Mouse (Mus musculus) ZHBTc4 (cell line): ENCODE results near the gene Etv6.

Experiments
- DNase-seq: peaks from one replicate; pipeline ENCODE4 v3.0.0-alpha.2; 2011; ENCODE audit warnings: low read depth, low spot score

Gene Etv6

DNA sequence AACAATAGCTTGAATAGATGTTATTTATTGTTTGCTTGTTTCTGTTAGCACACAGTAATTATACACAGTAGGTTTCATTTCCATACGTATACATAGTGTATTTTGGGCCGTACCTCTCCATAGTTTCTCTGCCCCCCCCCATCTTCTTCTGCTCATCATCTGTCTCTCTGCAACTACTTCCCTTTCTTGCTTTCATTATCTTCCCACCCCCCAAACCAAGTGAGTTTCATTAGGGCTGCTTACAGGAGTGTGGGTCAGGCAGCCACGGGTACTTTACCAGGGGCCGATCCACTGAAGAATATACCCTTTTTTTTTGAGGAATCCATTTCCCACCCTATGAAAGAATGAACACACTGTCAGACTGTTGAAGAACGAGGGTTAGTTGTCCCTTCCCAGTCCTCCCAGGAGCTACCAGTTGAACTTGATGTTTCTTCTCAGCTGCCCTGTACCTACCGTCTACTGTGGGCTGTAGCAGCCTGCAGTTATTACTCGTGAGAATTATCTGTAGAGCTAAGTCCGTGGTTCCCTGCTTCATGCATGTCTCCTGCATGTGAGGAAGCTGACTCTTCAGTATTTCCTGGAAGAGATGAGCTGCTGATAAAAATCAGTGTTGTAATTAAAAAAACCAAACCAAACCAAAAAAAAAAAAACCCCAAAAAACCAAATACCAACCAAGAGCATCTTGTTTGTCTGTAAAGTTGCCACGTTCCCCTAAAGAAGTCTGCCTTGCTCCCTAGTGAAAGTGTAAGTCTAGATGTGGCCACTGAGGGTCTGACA lies 9.8 kb downstream of the Etv6 start:
- no peak for DNase-seq

DNA sequence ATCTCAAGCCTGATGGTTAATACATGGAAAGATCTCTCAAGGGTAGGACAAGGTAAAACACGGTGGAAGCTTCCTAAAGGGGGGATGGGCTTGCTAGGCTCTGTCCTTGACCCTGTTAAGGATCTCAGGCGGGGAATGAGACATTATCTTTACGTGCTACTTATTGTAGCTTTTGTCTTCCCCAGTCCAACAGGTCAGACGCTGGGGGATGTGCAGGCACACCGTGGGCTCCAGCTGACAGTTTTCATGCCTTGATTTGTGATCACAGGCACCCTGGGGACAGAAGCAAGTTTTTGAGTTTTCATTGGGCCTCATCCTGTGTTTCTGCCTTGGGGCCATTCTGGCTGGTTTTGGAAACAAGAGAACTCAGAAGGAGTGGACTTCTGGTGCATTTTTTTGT lies 10.6 kb downstream of the Etv6 start:
- DNase-seq: peak; percentile 65

DNA sequence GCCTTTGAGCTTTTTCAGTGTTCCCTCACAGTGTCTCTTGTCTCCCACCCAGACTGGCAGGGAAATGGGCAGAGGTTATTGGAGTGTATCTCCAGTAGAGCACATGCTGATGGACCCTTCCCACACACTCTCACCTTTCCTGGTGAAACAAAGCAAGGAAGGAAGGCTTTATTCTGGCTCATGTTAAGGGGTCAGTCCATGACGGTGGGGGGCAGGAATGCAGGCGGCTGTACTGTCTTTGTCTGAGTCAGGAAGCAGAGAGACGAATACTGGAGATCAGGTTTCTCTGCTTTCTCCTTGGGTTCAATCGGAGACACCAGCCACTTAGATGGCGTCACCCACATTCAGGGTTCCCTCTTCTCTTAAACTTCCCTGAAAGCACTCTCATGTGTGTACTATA lies 11.7 kb downstream of the Etv6 start:
- no peak for DNase-seq

DNA sequence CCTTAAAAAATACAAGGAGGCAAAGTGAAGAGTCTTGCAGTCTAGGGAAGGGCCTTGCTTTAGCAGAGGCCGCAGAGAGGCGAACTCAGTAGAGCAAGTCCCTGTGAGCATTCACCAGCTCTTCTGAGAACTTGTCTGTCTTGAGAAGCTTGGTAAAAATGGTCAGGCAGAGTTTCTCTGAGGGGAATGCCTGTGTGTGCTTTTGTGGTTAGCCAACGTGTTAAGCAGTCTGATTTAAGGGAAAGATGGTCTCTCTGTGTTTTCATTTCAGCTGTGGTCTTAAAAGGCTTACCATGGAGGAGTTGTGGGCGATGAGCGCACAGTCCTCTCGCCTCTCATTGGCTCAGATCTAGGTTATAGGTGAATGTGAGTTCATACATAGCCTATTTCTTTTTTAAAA lies 12.5 kb downstream of the Etv6 start:
- no peak for DNase-seq

GRCm38 (mm10) chr6:134048965-134049364 lies 13.5 kb downstream of the Etv6 start:
- no peak for DNase-seq

- no peak for DNase-seq
These were observed 15.0 kb downstream of the Etv6 start for GRCm38 (mm10) chr6:134050466-134050865.

GRCm38 (mm10) chr6:134051950-134052349 lies 16.4 kb downstream of the Etv6 start:
- DNase-seq: no peak

- DNase-seq: no peak
These were observed 17.6 kb downstream of the Etv6 start for GRCm38 (mm10) chr6:134053146-134053545.

GRCm38 (mm10) chr6:134053566-134053965 lies 18.1 kb downstream of the Etv6 start:
- DNase-seq: no peak

DNA sequence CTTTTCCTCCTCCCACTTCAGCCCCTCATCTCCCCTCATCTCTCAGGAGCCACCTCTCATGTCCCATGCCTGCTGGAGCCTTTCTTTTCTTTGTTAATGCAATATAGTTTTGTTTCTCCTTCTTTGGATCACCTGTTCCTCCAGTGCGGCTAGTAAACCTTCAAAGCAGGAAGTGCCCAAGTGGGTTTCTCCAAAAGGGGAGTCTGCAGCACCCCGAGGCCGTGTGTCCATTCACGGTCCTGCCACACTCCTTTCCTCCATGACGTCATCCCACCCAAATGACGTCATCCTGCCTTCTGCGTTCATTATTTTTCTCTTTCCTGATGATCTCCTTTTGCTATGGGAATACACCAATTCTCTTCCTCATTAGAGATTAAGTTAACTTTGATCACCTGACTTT lies 20.1 kb downstream of the Etv6 start:
- no peak for DNase-seq

DNA sequence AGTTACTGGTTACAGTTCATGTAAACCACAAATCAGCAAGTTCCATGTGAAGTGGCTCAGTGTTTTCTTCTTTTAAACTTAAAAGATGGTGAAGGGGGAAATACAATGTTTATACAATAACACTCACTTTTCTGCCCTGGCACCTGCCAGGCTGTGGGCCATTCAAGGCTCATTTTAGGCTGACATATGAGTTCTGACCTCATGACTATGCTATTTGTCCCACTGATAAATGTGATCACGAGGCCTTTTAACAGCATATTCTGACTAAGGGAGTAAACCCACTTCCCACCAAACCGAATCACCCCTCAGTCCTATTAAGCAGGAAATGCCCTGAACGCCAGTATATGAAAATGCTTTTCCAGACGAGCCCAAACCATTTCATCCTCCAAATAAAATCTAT lies 23.0 kb downstream of the Etv6 start:
- DNase-seq: no peak

GRCm38 (mm10) chr6:134058886-134059551 lies 23.5 kb downstream of the Etv6 start:
- DNase-seq: no peak

- no peak for DNase-seq
These were observed 24.0 kb downstream of the Etv6 start for GRCm38 (mm10) chr6:134059552-134059891.

DNA sequence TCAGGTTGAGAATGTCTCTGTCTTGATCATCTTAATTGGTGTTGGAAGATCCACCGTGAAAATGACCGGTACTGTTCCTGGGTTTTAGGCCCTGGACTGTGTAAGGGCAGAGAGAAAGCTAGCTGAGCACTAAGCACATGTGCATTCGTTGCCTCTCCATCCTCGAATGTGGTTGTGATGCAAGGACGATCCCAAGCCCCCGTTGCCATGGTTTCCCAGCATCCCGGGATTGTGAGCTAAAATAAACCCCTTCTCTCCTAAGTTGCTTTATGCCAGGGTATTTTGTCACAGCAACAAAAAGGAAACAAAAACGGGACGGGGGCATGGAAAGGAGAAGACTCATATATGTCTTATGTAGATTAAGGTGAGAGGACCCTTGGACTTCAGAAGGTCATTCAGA lies 24.5 kb downstream of the Etv6 start:
- DNase-seq: no peak

GRCm38 (mm10) chr6:134060811-134061210 lies 25.3 kb downstream of the Etv6 start:
- DNase-seq: no peak

DNA sequence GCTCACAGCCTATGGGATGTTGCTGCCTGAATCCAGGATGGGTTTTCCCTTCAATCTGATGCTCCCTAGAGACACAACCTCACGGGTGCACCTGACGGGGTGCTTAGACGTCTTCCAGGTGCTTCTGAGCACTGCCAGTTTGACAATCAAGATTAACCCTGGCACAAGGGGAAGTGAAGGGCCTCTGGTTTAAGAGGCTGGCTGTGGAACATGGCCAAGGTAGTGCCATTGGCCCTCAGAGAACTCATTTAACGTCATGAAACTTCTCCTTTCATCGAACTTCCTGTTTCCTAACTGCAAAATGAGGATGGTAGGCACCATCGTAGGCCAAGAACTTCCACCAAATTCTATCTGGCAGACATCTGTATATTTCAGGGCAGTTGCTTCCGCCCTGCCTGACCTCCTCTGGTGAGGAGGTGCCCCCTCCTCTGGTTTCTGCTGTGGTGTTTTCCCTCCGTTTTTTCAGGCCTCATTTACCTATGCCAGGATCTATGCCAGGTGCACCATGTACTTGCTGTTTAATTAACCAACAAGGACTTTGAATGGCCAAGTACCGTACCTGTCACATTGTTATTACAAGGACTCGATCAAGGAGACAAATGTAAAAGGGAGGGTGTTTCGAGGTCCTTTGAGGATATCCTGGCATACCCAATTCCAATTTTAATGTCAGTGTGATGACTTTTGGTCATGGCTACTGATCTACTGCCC lies 29.7 kb downstream of the Etv6 start:
- DNase-seq: no peak

DNA sequence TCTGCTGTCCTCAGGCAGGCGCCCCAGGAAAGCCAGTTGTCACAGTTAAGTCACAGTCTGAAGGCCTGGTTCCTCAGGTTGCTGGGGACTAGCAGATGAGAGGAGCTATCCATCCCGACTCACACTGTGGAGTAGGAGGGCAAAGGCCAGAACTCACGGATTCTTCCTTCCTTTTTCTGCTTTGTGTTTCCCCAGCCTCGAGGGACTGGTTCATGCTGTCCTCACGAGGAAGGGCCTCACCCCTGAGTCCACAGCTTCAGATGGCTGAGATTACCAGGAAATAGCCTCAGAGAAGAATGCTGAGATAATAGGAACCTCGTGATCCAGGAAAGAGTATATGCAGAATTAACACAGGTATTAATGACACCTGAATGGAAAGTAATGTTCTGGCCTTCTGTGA lies 30.6 kb downstream of the Etv6 start:
- no peak for DNase-seq

- no peak for DNase-seq
These were observed 31.5 kb downstream of the Etv6 start for GRCm38 (mm10) chr6:134066996-134067395.

DNA sequence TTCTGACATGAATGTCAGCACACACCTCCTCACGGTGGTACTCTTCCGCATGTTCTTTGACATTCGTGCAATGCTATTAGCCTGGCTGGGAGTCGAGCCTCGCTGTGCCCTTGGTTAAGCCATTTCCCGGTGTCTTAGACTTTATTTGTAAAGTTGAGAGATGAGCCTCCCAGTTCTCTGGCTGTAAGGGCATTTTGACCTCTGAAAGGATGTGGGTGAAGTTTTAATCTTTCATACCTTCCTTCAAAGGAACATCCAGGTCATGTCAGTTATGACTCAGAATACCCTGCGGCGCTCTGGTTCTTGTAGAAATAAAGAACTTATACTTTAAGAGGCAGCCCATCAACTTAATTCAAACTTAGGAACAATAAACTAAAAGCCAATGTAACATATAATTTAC lies 32.0 kb downstream of the Etv6 start:
- no peak for DNase-seq

DNA sequence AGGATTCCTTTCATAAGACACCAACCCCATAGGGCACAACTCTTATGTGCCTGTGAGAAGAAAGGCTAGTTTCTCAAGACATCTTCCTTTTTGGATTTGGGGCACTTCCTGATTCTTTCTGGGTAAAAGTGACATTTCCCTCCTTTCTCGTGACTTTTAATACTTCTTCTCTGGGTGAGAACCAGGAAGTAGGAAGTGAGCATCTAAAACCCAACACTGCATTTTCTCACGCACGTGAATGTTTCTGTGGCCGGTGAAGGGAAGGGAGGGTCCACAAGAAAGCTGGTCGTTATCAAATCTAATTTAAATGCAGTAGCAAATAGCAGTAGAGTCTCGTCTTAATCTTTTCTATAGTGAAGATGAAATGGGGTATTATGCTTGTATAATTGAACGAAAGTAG lies 36.9 kb downstream of the Etv6 start:
- DNase-seq: no peak

GRCm38 (mm10) chr6:134072906-134073305 lies 37.4 kb downstream of the Etv6 start:
- no peak for DNase-seq

DNA sequence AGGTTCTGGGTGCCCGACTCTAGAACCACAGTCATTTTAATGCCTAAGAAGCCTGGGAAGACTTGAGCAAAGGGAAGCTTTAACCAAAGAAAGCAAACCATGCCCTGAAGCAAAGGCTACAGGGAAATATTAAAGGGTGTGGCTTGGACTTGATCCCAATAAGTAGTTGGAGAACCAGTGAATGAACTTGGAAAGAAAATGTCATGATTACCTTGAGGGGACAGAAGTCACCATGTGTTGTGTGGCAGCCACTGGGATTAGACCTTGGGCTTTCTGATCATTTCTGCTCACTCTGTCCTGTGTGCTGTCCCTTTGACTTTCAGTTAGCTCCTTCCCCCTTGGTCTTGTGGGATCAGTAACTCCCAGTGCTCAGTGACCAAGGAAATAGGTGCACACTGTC lies 38.9 kb downstream of the Etv6 start:
- no peak for DNase-seq

DNA sequence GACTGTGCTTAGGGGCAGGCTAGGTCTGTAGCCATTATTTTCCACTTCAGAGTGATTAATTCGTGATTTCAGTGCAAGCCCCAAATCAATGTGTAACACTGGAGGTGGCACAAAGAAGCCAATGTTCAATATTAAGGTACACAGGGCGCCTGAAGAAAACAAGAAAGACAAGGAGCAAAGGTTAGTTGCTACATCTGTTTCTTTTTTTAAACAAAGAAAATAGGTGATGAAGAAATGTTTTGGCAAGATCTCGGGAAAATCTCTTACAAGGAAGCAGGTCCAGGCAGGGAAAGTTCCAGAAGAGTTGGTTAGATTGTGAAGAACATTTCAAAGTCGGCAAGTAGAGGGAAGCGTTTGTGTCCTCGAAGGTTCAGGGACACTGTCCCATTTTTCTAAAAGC lies 39.5 kb downstream of the Etv6 start:
- no peak for DNase-seq
